Comparison of ENCODE assay signal across 8 mouse cellular contexts in the genomic region with DNA sequence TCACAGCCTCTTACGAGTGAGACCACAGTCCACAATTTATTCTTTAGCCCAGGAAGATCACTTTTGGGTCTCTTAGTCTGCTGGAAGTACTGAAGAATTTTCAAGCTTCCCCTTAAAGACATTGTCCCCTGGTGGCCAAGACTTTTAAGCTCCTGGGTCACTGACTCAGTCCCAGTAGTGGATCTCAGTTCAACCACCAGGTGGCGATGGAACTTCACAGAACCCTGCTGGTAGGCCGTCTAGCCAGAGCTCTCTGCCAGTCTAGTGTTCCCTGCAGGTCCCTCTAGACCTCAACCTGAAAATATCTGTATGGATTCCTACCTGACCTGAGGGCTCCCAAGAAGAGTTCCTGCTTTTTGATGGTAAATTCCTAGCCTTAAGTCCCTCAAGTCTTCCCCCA. TPM values are rescaled to one million over a fixed set of nuclear protein-coding genes. Genes with fewer than 3 reads are reported as not detected.
A peak's percentile ranks its signal among the peaks of the same experiment; 100 is the strongest.
DNase-seq lines count a peak whose midpoint lies in the region; ATAC-seq and TF ChIP-seq lines count a peak whose summit lies in the region.

No protein-coding gene starts in this region.

- no peak overlapping the region for H3K4me3 ChIP-seq in forebrain, embryonic 10.5 days
- H3K4me3 ChIP-seq in heart, embryonic 16.5 days (ENCODE audit: low read length): no peak overlapping the region
- H3K4me3 ChIP-seq in liver, embryonic 13.5 days (replicated peaks): no peak overlapping the region
- no peak overlapping the region for H3K4me3 ChIP-seq in neural tube, embryonic 13.5 days
- no peak overlapping the region for H3K4me3 ChIP-seq in testis, adult 2 months (ENCODE audit: control insufficient read depth, low read depth, low read length)

- 19% methylated on average over 3 of the region's 3 CpGs for WGBS in forebrain, embryonic 10.5 days
- 13% methylated on average over 3 of the region's 3 CpGs for WGBS in heart, embryonic 16.5 days
- WGBS in liver, embryonic 13.5 days (ENCODE audit: insufficient replicate concordance): 7% methylated on average over 3 of the region's 3 CpGs
- WGBS in neural tube, embryonic 13.5 days: 3% methylated on average over 3 of the region's 3 CpGs

- peaks cover 80% of the 10 kb centered on the region for H3K27me3 ChIP-seq in forebrain, embryonic 10.5 days (ENCODE audit: poor library complexity, severe bottlenecking)
- H3K27me3 ChIP-seq in heart, embryonic 16.5 days (ENCODE audit: control insufficient read depth, insufficient read depth, low read length): peaks cover 10% of the 10 kb centered on the region; the same call in 1 of the 2 replicates
- no peaks in the 10 kb centered on the region for H3K27me3 ChIP-seq in liver, embryonic 13.5 days
- peaks cover 19% of the 10 kb centered on the region for H3K27me3 ChIP-seq in neural tube, embryonic 13.5 days
- no peaks in the 10 kb centered on the region for H3K27me3 ChIP-seq in testis, adult 2 months (ENCODE audit: control insufficient read depth, insufficient read depth, low read length)

- TF ChIP-seq CTCF in brain, embryonic 14.5 days (IDR thresholded peaks at IDR 0.05; ENCODE audit: borderline replicate concordance, extremely low read depth, insufficient read depth, insufficient read length): peak; percentile 91
- peak; percentile 74; the same call in 1 of the 2 replicates for TF ChIP-seq CTCF in testis, adult 2 months (IDR thresholded peaks at IDR 0.05; ENCODE audit: control insufficient read depth, insufficient read depth, insufficient replicate concordance, low read depth, low read length)

- TF ChIP-seq POLR2A in brain, embryonic 14.5 days (IDR thresholded peaks at IDR 0.05; ENCODE audit: borderline replicate concordance, extremely low read depth, insufficient read depth, insufficient read length, poor library complexity, severe bottlenecking): no peak
- no peak for TF ChIP-seq POLR2A in testis, adult 2 months (IDR thresholded peaks at IDR 0.05; ENCODE audit: control insufficient read depth, low read depth, low read length)

- H3K4me1 ChIP-seq in forebrain, embryonic 10.5 days: peaks cover 35% of the 10 kb centered on the region
- no peaks in the 10 kb centered on the region for H3K4me1 ChIP-seq in heart, embryonic 16.5 days (ENCODE audit: control insufficient read depth, insufficient read depth, low read length)
- H3K4me1 ChIP-seq in liver, embryonic 13.5 days (replicated peaks): peaks cover 16% of the 10 kb centered on the region
- peaks cover 16% of the 10 kb centered on the region for H3K4me1 ChIP-seq in neural tube, embryonic 13.5 days (replicated peaks)
- no peaks in the 10 kb centered on the region for H3K4me1 ChIP-seq in testis, adult 2 months (ENCODE audit: control insufficient read depth, insufficient read depth, low read length)

- ATAC-seq in heart, embryonic 16.5 days (replicated peaks; ENCODE audit: extremely low read depth, insufficient read depth, low FRiP score): peak; percentile 63
- ATAC-seq in liver, embryonic 13.5 days (ENCODE audit: low read depth): peak; percentile 69
- ATAC-seq in neural tube, embryonic 13.5 days (ENCODE audit: low read depth): peak; percentile 69

- peak; percentile 70 to 73 for DNase-seq in B cell, adult 2 months
- DNase-seq in brain, embryonic 14.5 days (ENCODE audit: low read depth): peak; percentile 94
- peak; percentile 81 for DNase-seq in forebrain, embryonic 10.5 days (ENCODE audit: extremely low spot score, low spot score)
- peak; percentile 86 to 94 for DNase-seq in kidney, postnatal 25 days
- peak; percentile 71 for DNase-seq in liver, embryonic 13.5 days

- H3K9ac ChIP-seq in heart, embryonic 16.5 days (ENCODE audit: low read length): no peak overlapping the region
- no peak overlapping the region for H3K9ac ChIP-seq in liver, embryonic 13.5 days
- no peak overlapping the region for H3K9ac ChIP-seq in neural tube, embryonic 13.5 days

- no peak overlapping the region for H3K4me2 ChIP-seq in heart, embryonic 16.5 days (ENCODE audit: low read depth, low read length)
- H3K4me2 ChIP-seq in liver, embryonic 13.5 days: no peak overlapping the region
- H3K4me2 ChIP-seq in neural tube, embryonic 13.5 days: no peak overlapping the region

- H3K36me3 ChIP-seq in forebrain, embryonic 10.5 days (replicated peaks): peaks cover 48% of the 10 kb centered on the region
- H3K36me3 ChIP-seq in heart, embryonic 16.5 days (ENCODE audit: control insufficient read depth, insufficient read depth): no peaks in the 10 kb centered on the region
- no peaks in the 10 kb centered on the region for H3K36me3 ChIP-seq in liver, embryonic 13.5 days
- H3K36me3 ChIP-seq in neural tube, embryonic 13.5 days: no peaks in the 10 kb centered on the region
- no peaks in the 10 kb centered on the region for H3K36me3 ChIP-seq in testis, adult 2 months (ENCODE audit: control insufficient read depth, insufficient read depth, low read length)

- no peaks in the 10 kb centered on the region for H3K9me3 ChIP-seq in forebrain, embryonic 10.5 days
- no peaks in the 10 kb centered on the region for H3K9me3 ChIP-seq in heart, embryonic 16.5 days (replicated peaks; ENCODE audit: control insufficient read depth, low read length)
- no peaks in the 10 kb centered on the region for H3K9me3 ChIP-seq in liver, embryonic 13.5 days (replicated peaks)
- H3K9me3 ChIP-seq in neural tube, embryonic 13.5 days: no peaks in the 10 kb centered on the region

- no peak overlapping the region for H3K27ac ChIP-seq in forebrain, embryonic 10.5 days
- H3K27ac ChIP-seq in heart, embryonic 16.5 days (ENCODE audit: low read length): no peak overlapping the region
- no peak overlapping the region for H3K27ac ChIP-seq in liver, embryonic 13.5 days
- H3K27ac ChIP-seq in neural tube, embryonic 13.5 days (replicated peaks): no peak overlapping the region
- H3K27ac ChIP-seq in testis, adult 2 months (ENCODE audit: control insufficient read depth, insufficient read depth, low read depth, low read length): no peak overlapping the region

RNA-seq across cellular contexts. Expression of gene Lmo1, which starts 35.6 kb away (rescaled TPM):
- polyA plus RNA-seq in brain, embryonic 14.5 days (2012; rRNA removed): 131 and 176 TPM in 2 replicates
- 21.9 and 29.6 TPM in 2 replicates for polyA plus RNA-seq in forebrain, embryonic 10.5 days (2016; fragmentation: Nextera tagmentation; extraction: Ambion mirVana)
- polyA plus RNA-seq in heart, embryonic 16.5 days (2015; fragmentation: Nextera tagmentation; extraction: Ambion mirVana): 2.1 and 3.2 TPM in 2 replicates
- 0.79 and 1.0 TPM in 2 replicates for polyA plus RNA-seq in liver, embryonic 13.5 days (2015; fragmentation: Nextera tagmentation; extraction: Ambion mirVana)
- polyA plus RNA-seq in neural tube, embryonic 13.5 days (2015; fragmentation: Nextera tagmentation; extraction: Ambion mirVana): 23.2 and 27.2 TPM in 2 replicates
- 4.6 and 5.0 TPM in 2 replicates for polyA plus RNA-seq in testis, adult 2 months (2012; rRNA removed)

RNA-seq across cellular contexts. Expression of gene Ric3, which starts 56.3 kb away (rescaled TPM):
- polyA plus RNA-seq in brain, embryonic 14.5 days (2012; rRNA removed): 22.3 and 25.0 TPM in 2 replicates
- 17.3 and 18.7 TPM in 2 replicates for polyA plus RNA-seq in forebrain, embryonic 10.5 days (2016; fragmentation: Nextera tagmentation; extraction: Ambion mirVana)
- polyA plus RNA-seq in heart, embryonic 16.5 days (2015; fragmentation: Nextera tagmentation; extraction: Ambion mirVana): 0.45 and 0.68 TPM in 2 replicates
- 0.64 and 0.73 TPM in 2 replicates for polyA plus RNA-seq in liver, embryonic 13.5 days (2015; fragmentation: Nextera tagmentation; extraction: Ambion mirVana)
- 25.5 and 28.3 TPM in 2 replicates for polyA plus RNA-seq in neural tube, embryonic 13.5 days (2015; fragmentation: Nextera tagmentation; extraction: Ambion mirVana)
- polyA plus RNA-seq in testis, adult 2 months (2012; rRNA removed): 4.1 and 4.5 TPM in 2 replicates
